Mouse (Mus musculus) heart, adult 8-10 months (tissue): ENCODE data around the gene Dtd1. TPM values are rescaled to one million over a fixed set of nuclear protein-coding genes. Genes with fewer than 3 reads are reported as not detected.

ENCODE experiments used
- DNase-seq: peaks from one replicate; pipeline ENCODE4 v3.0.0; 2022; ENCODE audit warnings: low spot score
- microRNA-seq: library from miRNA; unstranded; fragments of <30 nt; microRNA quantifications from one replicate; pipeline ENCODE4 v1.2.0, GENCODE M21; 2022
- total RNA-seq, 4 experiments: library from RNA; stranded (reverse); gene quantifications; 2 replicates each; pipeline ENCODE4 v1.2.4; 2022

The Dtd1 gene
- total RNA-seq, 4 experiments from 2014 or later, result 15.4 to 19.0 (median 17.6) TPM

GRCm38 (mm10) chr2:144768375-144769117 is 168.8 kb downstream of the Dtd1 start:
- DNase-seq, result no peak

GRCm38 (mm10) chr2:144769118-144769496 is 169.4 kb downstream of the Dtd1 start:
- DNase-seq, result no peak

- DNase-seq, result peak; percentile 12
Observed at GRCm38 (mm10) chr2:144769556-144769955, 169.9 kb downstream of the Dtd1 start.

- DNase-seq, result no peak
Observed at GRCm38 (mm10) chr2:144770452-144770941, 170.8 kb downstream of the Dtd1 start.

- DNase-seq, result no peak
Observed at GRCm38 (mm10) chr2:144771841-144772240, 172.1 kb downstream of the Dtd1 start.

GRCm38 (mm10) chr2:144774636-144775160 is 175.0 kb downstream of the Dtd1 start:
- DNase-seq, result peak; percentile 14

GRCm38 (mm10) chr2:144775626-144776025 is 175.9 kb downstream of the Dtd1 start:
- no peak for DNase-seq

GRCm38 (mm10) chr2:144779263-144779662 is 179.6 kb downstream of the Dtd1 start:
- no peak for DNase-seq

GRCm38 (mm10) chr2:144780731-144781130 is 181.0 kb downstream of the Dtd1 start:
- DNase-seq, result no peak

GRCm38 (mm10) chr2:144781871-144782270 is 182.2 kb downstream of the Dtd1 start:
- DNase-seq, result no peak

- no peak for DNase-seq
Observed at GRCm38 (mm10) chr2:144782481-144782880, 182.8 kb downstream of the Dtd1 start.

- no peak for DNase-seq
Observed at GRCm38 (mm10) chr2:144783190-144783589, 183.5 kb downstream of the Dtd1 start.

- DNase-seq, result no peak
Observed at GRCm38 (mm10) chr2:144783831-144784230, 184.1 kb downstream of the Dtd1 start.

GRCm38 (mm10) chr2:144791671-144792294 is 192.1 kb downstream of the Dtd1 start:
- DNase-seq, result no peak

- DNase-seq, result no peak
Observed at GRCm38 (mm10) chr2:144797515-144797914, 197.8 kb downstream of the Dtd1 start.

GRCm38 (mm10) chr2:144807766-144808754 is 208.4 kb downstream of the Dtd1 start:
- DNase-seq, result no peak

Small RNAs within 50 kb of the gene (microRNA-seq; reads per million reads assigned to microRNA genes)
- not detected for gene Gm24823

Other genes starting within 250 kb of the Dtd1 start
- gene Kat14, start 230.9 kb upstream of the Dtd1 start, total RNA-seq, result 10 to 100 TPM; 22.9 to 30.2 (median 27.5) TPM
- 10 to 100 TPM in 2 of 4 experiments, 1 to 10 TPM in 2; 8.9 to 13.3 (median 10.7) TPM for gene Pet117, start 230.9 kb upstream of the Dtd1 start, total RNA-seq
- 1 to 10 TPM in 2 of 4 experiments, under 1 TPM in 2; 0.57 to 4.0 (median 0.98) TPM for gene Dzank1, start 72.5 kb upstream of the Dtd1 start, total RNA-seq
- 10 to 100 TPM; 10.6 to 12.8 (median 11.5) TPM for gene Polr3f, start 72.2 kb upstream of the Dtd1 start, total RNA-seq
- 10 to 100 TPM; 10.9 to 13.2 (median 11.6) TPM for gene Rbbp9, start 49.0 kb upstream of the Dtd1 start, total RNA-seq
- 10 to 100 TPM; 16.8 to 22.9 (median 19.1) TPM for gene Sec23b, start 43.7 kb upstream of the Dtd1 start, total RNA-seq
- gene Smim26, start 5.8 kb upstream of the Dtd1 start, total RNA-seq, result 100 to 1,000 TPM in 1 of 4 experiments, 10 to 100 TPM in 3; 84.8 to 108 (median 94.5) TPM
- not detected for gene Scp2d1, start 223.8 kb downstream of the Dtd1 start, total RNA-seq